Mouse (Mus musculus): ENCODE data around the gene Dnah8.
"Not testable (repeated sequence)": the region's sequence is repeated elsewhere in the genome, so short reads cannot be mapped to it uniquely, and the experiment has no call there.

Gene Dnah8

DNA sequence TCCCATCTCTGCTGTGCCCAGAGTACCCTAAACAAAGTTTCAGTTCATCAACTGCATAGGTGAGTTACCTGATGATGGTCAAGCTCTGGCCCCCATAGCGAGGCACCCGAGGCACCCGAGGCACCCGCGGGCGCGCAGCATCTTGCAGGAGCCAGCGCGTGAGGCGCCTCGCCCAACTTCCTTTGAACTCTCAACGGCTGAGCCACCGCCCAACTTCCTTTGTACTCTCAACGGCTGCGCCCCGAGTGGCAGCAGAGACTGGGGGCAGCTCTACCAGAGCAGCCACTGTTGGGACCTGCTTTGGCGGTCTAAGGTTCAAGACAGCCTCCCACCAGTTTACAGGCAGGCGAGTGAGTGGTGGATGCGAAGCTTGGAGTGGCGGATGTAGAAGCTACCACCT lies at the start of gene Dnah8:
Gene Dnah8, plus strand, starts transcription at position 223 of the 400 bp plus-strand sequence.
- DNase-seq (ENCODE audit: low read depth, low spot score) = not testable (repeated sequence)

DNA sequence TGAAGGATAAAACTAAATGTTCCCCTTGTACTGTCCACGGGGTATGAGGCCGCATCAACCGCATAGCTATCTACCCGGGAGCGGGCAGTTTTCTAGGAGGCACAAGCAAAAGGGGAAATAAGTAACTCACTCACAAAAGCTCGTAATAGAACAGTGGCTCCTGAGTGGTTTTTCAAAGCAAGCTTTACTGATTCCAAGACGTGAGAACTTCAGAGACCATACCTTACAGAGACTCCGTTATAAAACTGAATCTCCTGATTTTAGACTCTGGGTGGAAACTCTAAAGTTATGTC lies 49.4 kb upstream of the Dnah8 start:
- no peak for DNase-seq (ENCODE audit: low read depth, low spot score)

- DNase-seq (ENCODE audit: low read depth, low spot score) = no peak
These were observed 48.8 kb upstream of the Dnah8 start for GRCm38 (mm10) chr17:30575121-30575904.

- DNase-seq (ENCODE audit: low read depth, low spot score) = peak; percentile 96
These were observed 48.0 kb upstream of the Dnah8 start, which contains the start of gene Btbd9 for GRCm38 (mm10) chr17:30575941-30576773. TSS of gene Btbd9 (minus strand) at chr17:30576488.

GRCm38 (mm10) chr17:30576946-30577345 lies 47.2 kb upstream of the Dnah8 start:
- DNase-seq (ENCODE audit: low read depth, low spot score) = peak; percentile 49

DNA sequence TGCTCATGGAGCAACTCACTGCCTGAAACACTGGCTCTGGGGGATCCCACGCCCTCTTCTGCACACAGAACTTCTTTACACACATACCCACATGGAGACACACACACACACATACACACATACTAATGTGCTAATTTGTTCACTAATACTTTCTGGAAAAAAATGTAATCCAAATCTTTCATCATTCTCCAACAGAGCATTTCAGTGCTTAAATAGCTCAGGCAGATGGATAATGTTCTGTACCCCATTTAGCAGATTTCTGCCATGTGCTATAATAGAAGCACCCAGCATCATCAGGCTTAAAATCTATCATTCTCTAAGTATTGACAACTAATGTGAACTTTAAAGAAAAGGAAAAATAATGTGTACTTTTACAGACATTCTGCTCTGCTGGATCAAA lies 43.4 kb upstream of the Dnah8 start:
- no peak for DNase-seq (ENCODE audit: low read depth, low spot score)

- DNase-seq (ENCODE audit: low read depth, low spot score) = no peak
These were observed 43.0 kb upstream of the Dnah8 start for GRCm38 (mm10) chr17:30581201-30581600.

DNA sequence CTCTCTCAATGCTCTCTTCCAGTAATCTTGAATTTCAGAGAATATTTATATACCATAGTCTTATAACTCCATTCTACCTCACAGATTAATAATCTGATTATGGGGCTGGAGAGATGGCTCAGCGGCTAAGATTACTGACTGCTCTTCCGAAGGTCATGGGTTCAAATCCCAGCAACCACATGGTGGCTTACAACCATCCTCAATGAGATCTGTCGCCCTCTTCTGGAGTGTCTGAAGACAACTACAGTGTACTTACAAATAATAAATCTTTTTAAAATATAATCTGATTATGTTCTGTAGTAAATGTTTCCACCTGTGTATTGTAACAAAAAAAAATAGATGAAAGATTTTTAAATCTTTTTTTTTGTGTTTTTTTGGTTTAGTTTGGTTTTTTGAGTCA lies 41.8 kb upstream of the Dnah8 start:
- DNase-seq (ENCODE audit: low read depth, low spot score) = no peak

DNA sequence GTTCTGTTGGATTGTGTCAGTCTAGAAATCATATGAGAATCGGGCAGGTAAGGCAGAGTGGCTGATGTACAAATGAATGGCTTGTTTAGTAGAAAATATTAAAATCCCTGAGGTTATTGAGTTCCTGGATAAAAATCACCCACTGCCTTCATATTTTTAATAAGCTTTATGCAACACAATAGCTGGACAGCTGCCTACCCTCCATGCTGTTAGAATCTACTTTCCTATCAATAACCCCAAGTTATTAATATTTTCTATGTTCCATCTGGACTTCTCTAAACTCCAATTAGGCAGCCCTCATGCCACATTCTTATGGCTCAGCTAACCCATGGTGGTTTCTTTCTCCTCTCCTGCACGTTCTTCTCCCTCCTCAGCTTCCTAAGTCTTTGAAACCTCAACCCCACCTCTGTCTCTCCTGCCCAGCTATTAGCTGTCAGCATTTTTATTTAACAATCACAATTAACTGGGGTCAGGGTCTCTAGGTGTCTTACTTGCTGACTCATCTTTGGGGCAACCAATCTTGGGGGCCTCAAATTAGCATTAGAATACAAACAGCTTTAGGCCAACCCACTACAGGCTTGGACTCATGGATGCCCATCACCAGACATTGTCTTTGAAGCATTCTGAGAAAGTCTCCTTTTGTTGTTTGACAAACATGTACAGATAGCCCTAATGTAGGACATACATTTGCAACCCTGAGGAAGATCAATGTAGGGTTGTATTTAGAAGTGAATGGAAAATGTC lies 40.7 kb upstream of the Dnah8 start:
- DNase-seq (ENCODE audit: low read depth, low spot score) = no peak

DNA sequence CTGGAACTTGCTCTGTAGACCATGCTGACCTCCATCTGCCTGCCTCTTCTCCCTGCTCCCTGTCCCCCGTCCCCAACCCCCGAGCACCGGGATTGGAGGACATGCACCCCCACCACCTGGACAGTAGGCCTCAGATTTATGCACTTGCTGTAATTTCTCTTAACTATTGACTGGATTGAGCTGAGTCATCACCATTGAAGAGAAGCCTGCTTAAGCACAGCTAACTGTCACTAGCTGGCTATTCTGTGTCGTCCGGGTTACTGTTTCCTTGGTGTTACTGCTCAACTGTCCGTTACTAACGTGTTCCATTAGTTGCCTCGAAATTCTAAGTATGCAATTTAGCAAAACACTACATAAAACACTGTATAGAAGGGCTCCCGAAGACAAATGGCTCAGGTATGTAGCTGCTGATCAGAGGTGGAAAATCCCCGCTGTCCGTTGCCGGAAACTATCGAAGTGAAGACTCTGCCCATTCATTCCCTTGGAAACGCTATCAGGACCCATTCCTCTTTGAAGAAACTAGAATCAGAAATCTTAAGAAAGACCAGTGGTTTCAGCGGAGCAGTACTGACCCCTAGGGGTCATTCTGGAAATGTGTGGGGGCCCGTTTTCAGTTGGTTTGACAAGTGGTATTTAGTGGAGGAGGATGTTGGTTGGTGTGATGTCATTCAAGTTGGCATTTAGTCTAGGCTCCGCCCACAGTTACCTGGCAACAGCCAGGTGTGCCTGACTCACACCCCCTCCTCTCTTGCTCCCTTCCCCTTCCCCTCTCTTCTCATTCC lies 33.5 kb upstream of the Dnah8 start:
- DNase-seq (ENCODE audit: low read depth, low spot score) = peak; percentile 79

GRCm38 (mm10) chr17:30594407-30594806 lies 29.7 kb upstream of the Dnah8 start:
- peak; percentile 35 for DNase-seq (ENCODE audit: low read depth, low spot score)

DNA sequence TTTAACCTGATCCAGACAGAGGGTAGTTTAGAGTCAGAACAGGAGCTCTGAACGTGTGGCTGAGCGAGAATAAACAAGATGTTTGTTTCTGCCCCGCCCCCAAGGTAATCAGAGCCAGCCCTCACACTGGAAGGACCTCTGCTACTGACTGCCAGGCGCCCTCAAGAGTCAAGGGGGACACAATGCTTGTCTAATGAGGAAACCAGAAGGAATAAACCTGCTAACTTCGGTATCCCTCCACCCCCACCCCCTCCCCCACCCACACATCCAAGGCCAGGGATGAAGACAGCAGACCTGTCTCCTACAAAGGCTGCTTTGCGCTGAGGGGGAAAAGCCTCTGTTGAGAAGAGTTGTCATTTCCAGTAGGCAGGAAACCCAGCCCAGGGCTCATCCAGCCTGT lies 29.3 kb upstream of the Dnah8 start:
- DNase-seq (ENCODE audit: low read depth, low spot score) = peak; percentile 10

DNA sequence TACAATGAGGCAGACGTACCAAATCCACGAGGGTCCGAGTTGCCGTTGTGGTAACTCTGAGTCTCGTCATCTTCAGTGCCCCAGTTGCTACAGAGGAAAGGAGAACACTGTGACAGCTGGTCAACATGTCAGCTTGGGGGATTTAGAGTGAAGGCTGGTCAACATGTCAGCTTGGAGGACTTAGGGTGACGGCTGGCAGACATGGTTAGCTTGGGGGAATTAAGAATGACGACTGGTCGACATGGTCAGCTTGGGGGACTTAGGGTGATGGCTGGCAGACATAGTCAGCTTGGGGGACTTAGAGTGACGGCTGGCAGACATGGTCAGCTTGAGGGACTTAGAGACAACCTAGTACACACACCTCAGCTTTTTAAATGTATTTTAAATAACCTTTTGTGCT lies 26.4 kb upstream of the Dnah8 start:
- DNase-seq (ENCODE audit: low read depth, low spot score) = no peak

- DNase-seq (ENCODE audit: low read depth, low spot score) = no peak
These were observed 25.9 kb upstream of the Dnah8 start for GRCm38 (mm10) chr17:30598300-30598699.

- no peak for DNase-seq (ENCODE audit: low read depth, low spot score)
These were observed 22.0 kb upstream of the Dnah8 start for GRCm38 (mm10) chr17:30602175-30602574.

GRCm38 (mm10) chr17:30604296-30604695 lies 19.9 kb upstream of the Dnah8 start:
- DNase-seq (ENCODE audit: low read depth, low spot score) = no peak

- DNase-seq (ENCODE audit: low read depth, low spot score) = no peak
These were observed 19.2 kb upstream of the Dnah8 start for GRCm38 (mm10) chr17:30605001-30605400.

- DNase-seq (ENCODE audit: low read depth, low spot score) = no peak
These were observed 17.9 kb upstream of the Dnah8 start for GRCm38 (mm10) chr17:30606206-30606605.

DNA sequence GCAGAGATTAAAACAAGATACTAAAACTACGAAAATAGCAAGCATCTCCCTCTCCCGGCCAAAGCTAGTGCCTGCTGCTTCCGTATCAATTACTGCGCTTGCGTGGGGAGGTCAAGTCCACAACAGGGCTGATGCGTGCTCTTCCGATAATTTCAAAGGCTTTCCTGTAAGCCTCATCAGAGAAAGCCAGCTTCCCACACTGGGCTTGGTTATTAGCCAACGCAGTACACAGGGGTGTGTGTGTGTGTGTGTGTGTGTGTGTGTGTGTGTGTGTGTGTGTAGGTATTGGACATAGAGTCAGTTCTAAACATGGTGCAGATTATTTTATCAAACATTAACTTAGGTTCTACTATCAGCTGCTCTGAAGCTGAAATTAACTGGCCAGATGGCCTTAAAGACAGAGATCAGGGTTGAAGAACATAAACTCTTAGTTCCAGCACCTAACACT lies 17.5 kb upstream of the Dnah8 start:
- DNase-seq (ENCODE audit: low read depth, low spot score) = no peak

- no peak for DNase-seq (ENCODE audit: low read depth, low spot score)
These were observed 16.8 kb upstream of the Dnah8 start for GRCm38 (mm10) chr17:30607330-30607729.

- DNase-seq (ENCODE audit: low read depth, low spot score) = peak; percentile 18
These were observed 16.2 kb upstream of the Dnah8 start for GRCm38 (mm10) chr17:30607909-30608495.
